Mouse (Mus musculus) forebrain, embryonic 10.5 days (tissue): ENCODE data around the gene Hyls1. TPM values are rescaled to one million over a fixed set of nuclear protein-coding genes. Genes with fewer than 3 reads are reported as not detected.

Experiments
- DNase-seq: peaks from one replicate; pipeline ENCODE4 v3.0.0-alpha.2; 2017; ENCODE audit warnings: low spot score; ENCODE audit errors: extremely low spot score
- H3K27ac ChIP-seq: fragments of 300-500 bp; sonication (generic); 2 replicates; pipeline ENCODE4 v1.5.1; 2016; ENCODE audit warnings: mild to moderate bottlenecking
- H3K27me3 ChIP-seq: fragments of 300-500 bp; sonication (generic); 2 replicates; pipeline ENCODE4 v1.6.1; 2016; ENCODE audit warnings: mild to moderate bottlenecking; ENCODE audit not compliant: poor library complexity, severe bottlenecking
- H3K36me3 ChIP-seq: fragments of 300-500 bp; sonication (generic); replicated peaks from 2 replicates; pipeline ENCODE4 v1.6.1; 2016; ENCODE audit warnings: mild to moderate bottlenecking, moderate library complexity
- H3K4me1 ChIP-seq: fragments of 300-500 bp; sonication (generic); 2 replicates; pipeline ENCODE4 v1.6.1; 2016
- H3K4me3 ChIP-seq: fragments of 300-500 bp; sonication (generic); 2 replicates; pipeline ENCODE4 v1.5.1; 2016; ENCODE audit warnings: mild to moderate bottlenecking, moderate library complexity
- H3K9me3 ChIP-seq: fragments of 300-500 bp; sonication (generic); 2 replicates; pipeline ENCODE4 v1.6.1; 2016; ENCODE audit warnings: mild to moderate bottlenecking, moderate library complexity
- WGBS: fragments of 180-500 bp; shearing (Covaris S2); methylation state at CpG from one replicate; pipeline ENCODE4 v1.1.7; 2016; 5-methylcytosine and 5-hydroxymethylcytosine counted together
- polyA plus RNA-seq: library from polyadenylated mRNA; unstranded; fragments of >200 nt; fragmentation: Nextera tagmentation; extraction: Ambion mirVana; gene quantifications from 2 replicates; pipeline ENCODE4 v1.2.1, GENCODE M21; 2016

Gene Hyls1
- polyA plus RNA-seq, 1 experiment from 2014 or later, result 28.6 TPM

- no peak for DNase-seq
- H3K27me3 ChIP-seq, result peaks cover 19% of the 10 kb centered on the region
- H3K36me3 ChIP-seq, result peaks cover 57% of the 10 kb centered on the region
- no peak overlapping the region for H3K4me3 ChIP-seq
- peaks cover 24% of the 10 kb centered on the region for H3K4me1 ChIP-seq
- 95% methylated on average over 11 of the region's 11 CpGs for WGBS
- no peak overlapping the region for H3K27ac ChIP-seq
- H3K9me3 ChIP-seq, result no peaks in the 10 kb centered on the region
Observed at GRCm38 (mm10) chr9:35561076-35561475, 9.1 kb downstream of the Hyls1 start.

GRCm38 (mm10) chr9:35559009-35559890 lies 10.9 kb downstream of the Hyls1 start:
- Histone ChIP-seq H3K27me3 (peaks cover 19% of the 10 kb centered on the region), H3K36me3 (peaks cover 38% of the 10 kb centered on the region), H3K4me3 (peak overlapping the region; percentile 72), H3K9me3 (no peaks in the 10 kb centered on the region), H3K27ac (peak overlapping the region; percentile 87), H3K4me1 (peaks cover 24% of the 10 kb centered on the region)
- peak; percentile 89 for DNase-seq
- 2% methylated on average over 31 of the region's 31 CpGs for WGBS

- under 1% methylated on average over 59 of the region's 59 CpGs for WGBS
- H3K4me3 ChIP-seq, result peak within 1 kb of the TSS; percentile 72
- peaks cover 19% of the 10 kb centered on the region for H3K27me3 ChIP-seq
- peak; percentile 74 for DNase-seq
- H3K36me3 ChIP-seq, result peaks cover 32% of the 10 kb centered on the region
- H3K9me3 ChIP-seq, result no peaks in the 10 kb centered on the region
- H3K4me1 ChIP-seq, result peaks cover 24% of the 10 kb centered on the region
- H3K27ac ChIP-seq, result peak within 1 kb of the TSS; percentile 87
Observed at GRCm38 (mm10) chr9:35558257-35559008, 11.8 kb downstream of the Hyls1 start, which contains the start of the genes Ddx25 and Pus3. Gene Ddx25 (minus strand): TSS chr9:35558528. Gene Pus3 (plus strand): TSS chr9:35558595.

- peaks cover 19% of the 10 kb centered on the region for H3K27me3 ChIP-seq
- no peaks in the 10 kb centered on the region for H3K9me3 ChIP-seq
- H3K27ac ChIP-seq, result no peak overlapping the region
- WGBS, result 83% methylated on average over 12 of the region's 12 CpGs
- H3K4me3 ChIP-seq, result no peak overlapping the region
- no peak for DNase-seq
- peaks cover 13% of the 10 kb centered on the region for H3K36me3 ChIP-seq
- peaks cover 24% of the 10 kb centered on the region for H3K4me1 ChIP-seq
Observed at GRCm38 (mm10) chr9:35556494-35557102, 13.6 kb downstream of the Hyls1 start.

GRCm38 (mm10) chr9:35548455-35548854 lies 21.7 kb downstream of the Hyls1 start:
- no peak for DNase-seq
- H3K9me3 ChIP-seq, result no peaks in the 10 kb centered on the region
- H3K4me3 ChIP-seq, result no peak overlapping the region
- no peaks in the 10 kb centered on the region for H3K36me3 ChIP-seq
- H3K27ac ChIP-seq, result no peak overlapping the region
- H3K27me3 ChIP-seq, result no peaks in the 10 kb centered on the region
- WGBS, result 89% methylated on average over 9 of the region's 9 CpGs
- H3K4me1 ChIP-seq, result no peaks in the 10 kb centered on the region

- H3K36me3 ChIP-seq, result no peaks in the 10 kb centered on the region
- no peaks in the 10 kb centered on the region for H3K27me3 ChIP-seq
- no peaks in the 10 kb centered on the region for H3K9me3 ChIP-seq
- no peak overlapping the region for H3K27ac ChIP-seq
- no peak overlapping the region for H3K4me3 ChIP-seq
- H3K4me1 ChIP-seq, result no peaks in the 10 kb centered on the region
- no peak for DNase-seq
- 90% methylated on average over 9 of the region's 9 CpGs for WGBS
Observed at GRCm38 (mm10) chr9:35546745-35547144, 23.5 kb downstream of the Hyls1 start.

- DNase-seq, result no peak
- Histone ChIP-seq H3K9me3 (no peaks in the 10 kb centered on the region), H3K27ac (no peak overlapping the region), H3K4me1 (no peaks in the 10 kb centered on the region), H3K27me3 (no peaks in the 10 kb centered on the region), H3K4me3 (no peak overlapping the region), H3K36me3 (no peaks in the 10 kb centered on the region)
- WGBS, result 82% methylated on average over 12 of the region's 12 CpGs
Observed at GRCm38 (mm10) chr9:35545704-35546103, 24.5 kb downstream of the Hyls1 start.

GRCm38 (mm10) chr9:35544666-35545065 lies 25.5 kb downstream of the Hyls1 start:
- 68% methylated on average over 2 of the region's 2 CpGs for WGBS
- DNase-seq, result no peak

GRCm38 (mm10) chr9:35543099-35543860 lies 26.9 kb downstream of the Hyls1 start:
- no peaks in the 10 kb centered on the region for H3K9me3 ChIP-seq
- no peaks in the 10 kb centered on the region for H3K36me3 ChIP-seq
- no peak overlapping the region for H3K4me3 ChIP-seq
- DNase-seq, result no peak
- WGBS, result 90% methylated on average over 14 of the region's 14 CpGs
- no peaks in the 10 kb centered on the region for H3K27me3 ChIP-seq
- H3K4me1 ChIP-seq, result peaks cover 7% of the 10 kb centered on the region
- no peak overlapping the region for H3K27ac ChIP-seq

More at GRCm38 (mm10) chr9:35544666-35545065, 25.5 kb downstream of the Hyls1 start:
- no peak overlapping the region for H3K27ac ChIP-seq
- no peak overlapping the region for H3K4me3 ChIP-seq
- no peaks in the 10 kb centered on the region for H3K9me3 ChIP-seq
- H3K4me1 ChIP-seq, result no peaks in the 10 kb centered on the region
- no peaks in the 10 kb centered on the region for H3K27me3 ChIP-seq
- H3K36me3 ChIP-seq, result no peaks in the 10 kb centered on the region

- H3K36me3 ChIP-seq, result no peaks in the 10 kb centered on the region
- DNase-seq, result no peak
- 72% methylated on average over 6 of the region's 6 CpGs for whole genome bisulfite sequencing
- H3K27ac ChIP-seq, result no peak overlapping the region
- no peaks in the 10 kb centered on the region for H3K27me3 ChIP-seq
- no peak overlapping the region for H3K4me3 ChIP-seq
- H3K9me3 ChIP-seq, result no peaks in the 10 kb centered on the region
- peaks cover 17% of the 10 kb centered on the region for H3K4me1 ChIP-seq
Observed at GRCm38 (mm10) chr9:35541941-35542340, 28.3 kb downstream of the Hyls1 start.

- no peak overlapping the region for H3K4me3 ChIP-seq
- no peaks in the 10 kb centered on the region for H3K36me3 ChIP-seq
- no peak overlapping the region for H3K27ac ChIP-seq
- H3K9me3 ChIP-seq, result no peaks in the 10 kb centered on the region
- DNase-seq, result peak; percentile 83
- H3K4me1 ChIP-seq, result peaks cover 17% of the 10 kb centered on the region
- 10% methylated on average over 6 of the region's 6 CpGs for WGBS
- no peaks in the 10 kb centered on the region for H3K27me3 ChIP-seq
Observed at GRCm38 (mm10) chr9:35541488-35541887, 28.7 kb downstream of the Hyls1 start.

- Histone ChIP-seq H3K36me3 (no peaks in the 10 kb centered on the region), H3K27ac (no peak overlapping the region), H3K4me3 (no peak overlapping the region), H3K9me3 (no peaks in the 10 kb centered on the region), H3K4me1 (peaks cover 17% of the 10 kb centered on the region), H3K27me3 (no peaks in the 10 kb centered on the region)
- no peak for DNase-seq
- 83% methylated on average over 5 of the region's 5 CpGs for WGBS
Observed at GRCm38 (mm10) chr9:35541024-35541423, 29.2 kb downstream of the Hyls1 start.
